Mouse (Mus musculus): ENCODE measurements around the gene Pttg1ip.

The Pttg1ip gene

GRCm38 (mm10) chr10:77581408-77582284, at the start of gene Pttg1ip:
Gene Pttg1ip (plus strand): TSS chr10:77581720.
- peak; percentile 92 to 95 for DNase-seq (ENCODE audit: low spot score in 2 of 2)

DNA sequence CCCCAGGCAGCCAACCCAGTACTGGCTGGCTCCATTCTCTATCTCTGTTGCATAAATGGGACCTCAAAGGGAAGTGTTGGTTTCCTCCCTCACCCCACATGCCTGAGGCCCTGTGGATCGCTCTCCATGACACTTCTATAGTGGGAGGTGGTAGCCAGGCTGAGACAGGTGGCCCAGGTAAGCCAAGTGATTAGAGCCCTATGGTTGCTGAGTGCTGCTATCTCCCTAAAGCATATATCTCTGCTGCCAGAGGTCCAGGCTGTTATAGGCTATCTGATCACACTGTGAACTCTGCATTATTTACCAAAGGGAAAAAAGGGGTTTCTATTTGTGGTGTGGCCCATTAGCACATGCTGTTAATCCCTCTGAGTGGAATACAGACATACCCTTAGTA, 49.5 kb upstream of the Pttg1ip start:
- DNase-seq (ENCODE audit: low spot score in 2 of 2): no peak

DNA sequence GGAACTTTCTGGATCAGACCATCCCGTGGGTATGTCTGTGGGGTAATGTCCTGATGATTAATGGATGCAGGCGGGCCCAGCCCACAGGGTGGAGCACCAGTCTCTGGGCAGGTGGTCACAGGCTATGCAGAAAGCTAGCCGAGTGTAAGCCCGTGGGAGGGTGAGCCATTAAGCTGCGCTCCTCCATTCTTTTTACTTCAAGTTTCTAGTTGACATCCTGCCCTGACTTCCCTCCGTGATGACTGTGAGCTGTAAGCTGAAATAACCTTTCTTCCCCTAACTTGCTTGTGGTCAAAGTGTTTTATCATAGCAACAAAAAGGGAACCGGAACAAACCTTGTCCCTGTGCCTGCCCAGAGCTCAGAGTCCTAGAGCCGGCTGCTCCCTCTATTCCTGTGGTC, 44.8 kb upstream of the Pttg1ip start:
- DNase-seq (ENCODE audit: low spot score in 2 of 2): no peak

DNA sequence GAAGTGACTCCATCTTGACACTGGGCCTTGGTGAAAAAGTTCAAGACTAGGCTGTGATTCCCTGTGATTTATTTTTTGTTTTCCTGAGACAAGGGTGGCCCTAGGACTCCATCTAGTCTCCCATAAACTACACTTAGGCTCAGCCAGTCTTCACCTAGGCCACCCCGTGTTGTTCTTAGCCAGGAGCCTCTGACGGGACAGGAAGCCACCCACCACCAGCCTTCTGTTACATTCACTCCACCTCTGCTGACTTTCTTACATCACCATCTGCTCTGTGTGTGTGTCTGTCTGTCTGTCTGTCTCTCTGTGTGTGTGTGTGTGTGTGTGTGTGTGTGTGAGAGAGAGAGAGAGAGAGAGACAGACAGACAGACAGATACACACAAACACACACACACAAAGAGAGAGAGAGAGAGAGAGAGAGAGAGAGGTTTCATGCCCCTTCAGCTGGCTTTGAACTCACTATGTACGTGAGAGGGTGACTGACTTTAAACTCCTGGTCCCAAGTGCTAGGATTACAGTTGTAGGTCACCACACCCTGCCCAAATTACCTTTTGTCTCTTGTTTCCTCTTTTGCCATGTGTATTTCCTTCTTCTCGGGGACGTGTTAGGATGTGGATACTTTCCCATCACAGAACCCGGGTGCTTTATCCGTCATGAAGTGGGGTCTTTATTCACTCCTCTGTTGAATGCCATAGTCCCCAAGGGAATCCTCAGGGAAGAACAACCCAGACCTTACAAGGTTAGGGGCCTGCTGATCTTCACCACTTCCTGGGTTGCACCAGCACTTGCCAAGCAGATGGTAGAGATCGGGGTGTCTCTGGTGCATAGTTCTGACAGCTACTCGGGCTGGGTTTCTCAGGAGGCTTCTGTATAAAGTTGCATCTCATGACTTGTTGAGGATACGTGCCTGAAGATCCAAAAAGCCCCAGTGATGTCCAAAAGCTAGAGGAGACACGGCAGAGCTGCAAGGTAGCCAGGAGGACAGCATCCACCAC, 44.0 kb upstream of the Pttg1ip start:
- DNase-seq (ENCODE audit: low spot score in 2 of 2): peak in 1 of 2 experiments; percentile 40

GRCm38 (mm10) chr10:77539320-77539945, 42.1 kb upstream of the Pttg1ip start:
- no peak for DNase-seq (ENCODE audit: low spot score in 2 of 2)

DNA sequence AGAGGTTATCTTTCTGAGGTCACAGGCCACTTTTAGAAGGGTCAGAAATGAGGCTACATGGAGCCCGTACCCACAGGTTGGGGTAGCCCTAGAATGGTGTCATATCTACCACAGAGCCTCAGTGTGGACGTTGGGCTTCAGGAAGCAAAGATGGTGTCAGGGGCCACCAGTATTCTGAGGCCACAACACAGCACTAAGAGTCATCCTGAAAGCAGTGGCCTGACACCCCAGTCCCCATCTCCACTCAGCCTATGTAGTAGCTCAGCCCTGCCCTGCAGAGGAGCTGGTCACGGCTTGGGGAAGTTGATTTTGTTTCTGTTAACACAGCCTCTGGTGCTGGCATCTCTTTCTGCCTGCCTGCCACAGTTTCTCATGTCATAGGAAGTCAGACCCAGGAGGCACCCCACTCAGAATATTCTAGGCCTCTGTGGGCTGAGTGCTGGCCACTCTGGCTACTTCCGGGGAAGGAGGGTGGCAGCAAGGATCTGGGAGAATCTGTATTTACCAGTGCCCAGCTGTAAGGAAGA, 40.9 kb upstream of the Pttg1ip start:
- DNase-seq (ENCODE audit: low spot score in 2 of 2): no peak

DNA sequence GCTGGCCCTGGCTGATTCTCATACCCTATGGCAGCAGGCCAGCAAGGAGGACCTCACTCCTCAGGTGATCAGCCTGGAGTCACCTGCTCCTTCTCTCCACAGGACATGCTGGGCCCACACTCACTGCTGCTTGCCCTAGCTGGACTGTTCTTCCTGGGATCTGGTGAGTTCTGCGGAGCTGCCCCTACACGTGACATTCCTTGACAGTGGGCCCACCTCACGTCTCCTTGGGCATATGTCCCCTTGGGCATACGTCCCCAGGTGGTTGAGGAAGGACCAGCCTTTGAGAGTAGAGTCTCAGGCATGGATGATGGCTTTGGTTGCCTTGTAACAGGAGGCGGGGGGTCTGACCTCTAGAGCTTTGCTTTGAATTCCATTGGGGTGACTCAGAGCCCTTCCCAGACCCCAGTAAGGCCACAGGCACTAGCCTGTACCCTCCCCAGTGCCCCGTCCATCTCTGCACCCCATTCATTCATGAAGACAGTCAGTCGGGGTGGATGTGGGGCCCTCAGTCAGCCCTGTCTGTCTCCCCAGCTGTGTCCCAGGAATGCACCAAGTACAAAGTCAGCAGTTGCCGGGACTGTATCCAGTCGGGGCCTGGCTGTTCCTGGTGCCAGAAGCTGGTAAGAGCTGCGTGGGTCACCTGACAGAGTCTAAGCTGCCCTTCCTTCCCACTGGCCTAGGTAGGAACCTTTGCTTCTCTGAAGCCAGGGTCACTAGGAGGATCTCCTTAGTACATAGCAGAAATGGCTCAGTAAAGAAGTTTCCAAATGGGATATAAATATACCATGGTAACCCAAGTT, 39.5 kb upstream of the Pttg1ip start:
- no peak for DNase-seq (ENCODE audit: low spot score in 2 of 2)

DNA sequence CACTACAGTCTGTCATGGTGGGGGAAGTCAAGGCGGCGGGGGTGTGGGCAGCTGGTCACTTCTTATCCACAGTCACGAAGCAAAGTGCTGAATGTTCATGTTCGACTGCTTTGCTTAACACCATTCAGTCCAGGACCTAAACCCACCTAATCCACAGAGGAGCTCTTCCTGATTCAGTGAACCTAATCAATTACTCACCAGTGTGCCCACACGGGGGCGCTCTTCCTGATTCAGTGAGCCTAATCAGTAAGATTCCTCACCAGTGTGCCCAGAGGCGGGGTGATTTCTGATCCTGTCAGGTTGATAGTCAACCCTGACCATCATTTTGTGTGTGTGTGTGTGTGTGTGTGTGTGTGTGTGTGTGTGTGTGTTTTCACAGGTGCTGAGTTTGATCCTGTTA, 38.3 kb upstream of the Pttg1ip start:
- no peak for DNase-seq (ENCODE audit: low spot score in 2 of 2)

- no peak for DNase-seq (ENCODE audit: low spot score in 2 of 2)
Observed at GRCm38 (mm10) chr10:77544916-77545315, 36.6 kb upstream of the Pttg1ip start.

DNA sequence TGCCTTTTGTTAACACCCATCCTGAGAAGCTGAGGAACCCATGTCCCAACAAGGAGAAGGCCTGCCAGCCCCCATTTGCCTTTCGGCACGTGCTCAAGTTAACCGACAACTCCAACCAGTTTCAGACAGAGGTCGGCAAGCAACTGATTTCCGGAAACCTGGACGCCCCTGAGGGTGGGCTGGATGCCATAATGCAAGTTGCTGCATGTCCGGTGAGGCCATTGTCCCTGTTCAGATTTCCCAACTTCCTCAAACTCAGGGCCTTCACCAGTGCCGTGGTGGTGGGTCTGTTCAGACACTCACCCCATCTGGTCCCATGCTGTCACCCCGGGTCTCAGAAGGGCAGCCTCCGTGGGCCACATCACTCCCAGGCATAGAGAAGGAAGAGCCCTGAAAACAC, 32.9 kb upstream of the Pttg1ip start:
- DNase-seq (ENCODE audit: low spot score in 2 of 2): no peak

DNA sequence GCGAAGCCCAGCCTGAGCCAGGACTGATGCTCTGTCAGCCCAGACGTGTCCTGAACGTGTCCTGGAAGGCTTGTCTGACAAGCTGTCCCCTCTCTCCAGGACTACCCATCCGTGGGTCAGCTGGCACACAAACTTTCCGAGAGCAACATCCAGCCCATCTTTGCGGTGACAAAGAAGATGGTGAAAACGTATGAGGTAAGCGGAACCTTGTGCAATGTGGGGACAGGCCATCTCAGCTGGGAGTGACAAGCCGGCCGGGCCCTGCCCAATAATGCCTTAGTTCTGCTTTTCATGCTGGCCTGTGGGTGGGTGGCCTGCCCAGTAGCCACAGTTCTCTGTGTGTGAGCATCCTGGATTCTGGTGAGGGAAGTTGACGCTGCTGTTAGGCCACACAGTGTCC, 30.6 kb upstream of the Pttg1ip start:
- DNase-seq (ENCODE audit: low spot score in 2 of 2): no peak

- DNase-seq (ENCODE audit: low spot score in 2 of 2): no peak
Observed at GRCm38 (mm10) chr10:77552162-77552561, 29.4 kb upstream of the Pttg1ip start.

DNA sequence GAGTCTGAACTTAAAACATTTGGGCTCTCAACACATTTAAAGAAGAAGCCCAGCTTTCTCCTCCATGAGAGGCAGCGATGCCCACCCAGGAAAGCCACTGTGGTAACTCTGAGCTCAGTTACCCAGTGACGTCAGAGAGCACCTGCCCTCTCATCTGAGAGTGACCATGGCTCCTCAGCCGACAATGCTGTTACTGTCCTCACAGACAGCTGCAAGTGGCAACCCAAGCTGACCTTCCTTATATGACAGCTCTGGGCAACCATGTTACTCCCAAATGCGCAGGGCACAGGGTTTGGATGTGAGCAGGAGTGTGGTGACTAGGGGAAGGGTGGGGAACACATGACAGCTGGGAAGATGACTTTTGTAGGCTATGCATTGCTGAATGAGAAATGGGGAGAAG, 28.2 kb upstream of the Pttg1ip start:
- DNase-seq (ENCODE audit: low spot score in 2 of 2): no peak

DNA sequence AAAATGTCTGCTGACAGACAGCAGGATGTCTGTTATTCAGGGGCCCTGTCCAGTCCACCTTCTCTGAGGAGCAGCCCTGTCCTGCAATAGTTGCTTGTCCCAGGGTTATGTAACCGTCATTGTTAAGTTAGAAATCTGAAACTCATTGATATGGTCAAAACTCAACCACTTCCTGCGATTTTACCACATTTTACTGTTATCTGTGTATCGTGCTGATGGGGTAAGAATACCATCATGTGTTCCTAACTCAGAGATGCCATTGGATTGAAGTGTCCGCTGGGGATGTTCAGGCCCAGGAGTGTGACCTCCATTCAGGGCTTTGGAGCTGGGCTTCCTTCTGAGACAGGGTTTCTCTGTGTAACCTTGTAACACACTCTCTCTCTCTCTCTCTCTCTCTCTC, 26.6 kb upstream of the Pttg1ip start:
- DNase-seq (ENCODE audit: low spot score in 2 of 2): no peak

GRCm38 (mm10) chr10:77556631-77557030, 24.9 kb upstream of the Pttg1ip start:
- DNase-seq (ENCODE audit: low spot score in 2 of 2): no peak

DNA sequence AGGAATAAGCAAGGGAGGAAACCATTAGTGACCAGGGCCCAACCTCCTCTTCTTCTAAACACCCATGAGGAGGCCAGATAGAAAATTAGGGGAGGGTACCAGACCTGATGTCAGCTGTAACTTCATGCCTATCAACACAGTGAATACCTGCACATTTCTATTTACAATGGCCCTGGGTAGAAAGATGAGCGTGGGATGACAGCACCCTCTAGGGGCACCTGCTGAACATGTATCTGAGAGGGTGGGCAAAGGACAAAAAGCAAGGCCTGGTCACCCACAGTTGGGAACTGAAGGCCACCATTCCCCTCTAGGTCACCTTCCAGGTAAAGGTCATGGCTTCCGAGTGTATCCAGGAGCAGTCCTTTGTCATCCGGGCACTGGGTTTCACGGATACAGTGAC, 23.9 kb upstream of the Pttg1ip start:
- DNase-seq (ENCODE audit: low spot score in 2 of 2): peak in 1 of 2 experiments; percentile 26

- DNase-seq (ENCODE audit: low spot score in 2 of 2): no peak
Observed at GRCm38 (mm10) chr10:77560090-77560489, 21.4 kb upstream of the Pttg1ip start.

GRCm38 (mm10) chr10:77560830-77561229, 20.7 kb upstream of the Pttg1ip start:
- no peak for DNase-seq (ENCODE audit: low spot score in 2 of 2)

GRCm38 (mm10) chr10:77561508-77561907, 20.0 kb upstream of the Pttg1ip start:
- DNase-seq (ENCODE audit: low spot score in 2 of 2): no peak

DNA sequence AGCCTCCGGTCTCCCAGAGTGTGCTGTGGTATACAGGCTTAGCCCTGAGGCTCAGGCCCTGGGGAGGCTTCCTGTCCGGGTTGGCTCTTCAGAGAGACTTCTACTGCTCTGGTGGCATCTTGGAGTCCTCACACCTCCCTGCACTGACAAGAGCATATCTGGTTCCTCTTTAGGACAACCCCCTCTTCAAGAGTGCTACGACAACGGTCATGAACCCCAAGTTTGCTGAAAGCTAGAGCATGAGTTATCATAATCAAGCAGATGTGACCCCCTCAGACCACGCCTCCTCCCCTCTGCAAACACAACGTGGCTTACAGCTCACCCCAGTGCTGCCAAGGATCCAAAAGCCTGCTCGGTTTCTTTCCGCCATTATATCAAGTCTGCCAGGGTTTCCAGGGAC, 16.5 kb upstream of the Pttg1ip start:
- DNase-seq (ENCODE audit: low spot score in 2 of 2): no peak

DNA sequence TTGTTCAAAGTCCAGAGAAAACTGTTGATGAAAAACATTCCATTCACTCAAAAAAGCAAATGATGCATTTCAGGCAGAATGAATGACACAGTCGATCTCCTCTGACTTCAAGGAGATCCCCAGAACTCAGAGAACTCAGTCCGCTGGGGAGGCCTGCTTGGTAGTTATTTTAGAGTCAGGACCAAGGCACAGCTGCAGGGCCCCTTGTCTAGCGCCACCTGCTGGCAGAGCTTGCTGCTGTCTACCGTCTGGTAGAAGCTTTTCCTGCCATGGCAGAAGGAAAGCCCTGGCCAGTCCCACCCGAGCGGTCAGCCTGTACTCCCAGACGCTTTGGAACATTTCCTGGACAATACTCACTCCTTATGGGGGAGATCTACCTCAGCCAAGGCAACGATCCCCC, 14.9 kb upstream of the Pttg1ip start:
- peak; percentile 66 to 94 for DNase-seq (ENCODE audit: low spot score in 2 of 2)
